Mouse (Mus musculus): Measurements from ENCODE around the gene Mdm4. TPM values are rescaled to one million over a fixed set of nuclear protein-coding genes. Genes with fewer than 3 reads are reported as not detected.
A peak's percentile ranks its signal among the peaks of the same experiment; 100 is the strongest.
"Not testable (repeated sequence)": the region's sequence is repeated elsewhere in the genome, so short reads cannot be mapped to it uniquely, and the experiment has no call there.

Mdm4 gene
- total and polyA plus RNA-seq, 2 experiments from 2014 or later: 13.4 to 42.2 TPM

GRCm38 (mm10) chr1:133045011-133045860 is 14.9 kb upstream of the Mdm4 start, which contains the start of gene Pik3c2b:
Gene Pik3c2b, plus strand, starts transcription at chr1:133045667.
- no peaks in the 10 kb centered on the region for H3K27me3 ChIP-seq (ENCODE audit: control insufficient read depth, insufficient read depth, low read length)
- no peaks in the 10 kb centered on the region for H3K9me3 ChIP-seq (replicated peaks; ENCODE audit: control insufficient read depth, low read length)
- H3K36me3 ChIP-seq (replicated peaks; ENCODE audit: control insufficient read depth, insufficient read depth, low read length): no peaks in the 10 kb centered on the region
- peak within 1 kb of the TSS; percentile 90 for H3K27ac ChIP-seq (ENCODE audit: low read depth)
- peak within 1 kb of the TSS; percentile 90 for H3K4me3 ChIP-seq (ENCODE audit: low read depth, low read length)
- peak within 1 kb of the TSS; percentile 99 for H3K4me2 ChIP-seq (ENCODE audit: low read depth, low read length)
- no peak for ATAC-seq (ENCODE audit: insufficient read depth, low read depth)
- peaks cover 12% of the 10 kb centered on the region for H3K4me1 ChIP-seq (ENCODE audit: control insufficient read depth, insufficient read depth)
- DNase-seq (ENCODE audit: low spot score): no peak
- H3K9ac ChIP-seq (replicated peaks; ENCODE audit: low read depth, low read length): peak within 1 kb of the TSS; percentile 94
- TF ChIP-seq EP300 (IDR thresholded peaks at IDR 0.05; ENCODE audit: low read depth) (no peak), CTCF (IDR thresholded peaks at IDR 0.05; ENCODE audit: low read depth) (no peak)
- WGBS: 7% methylated on average over 15 of the region's 15 CpGs

GRCm38 (mm10) chr1:133039505-133039949 is 9.2 kb upstream of the Mdm4 start:
- no peak for TF ChIP-seq EP300 (IDR thresholded peaks at IDR 0.05; ENCODE audit: low read depth)
- peak; percentile 94 for TF ChIP-seq CTCF (IDR thresholded peaks at IDR 0.05; ENCODE audit: low read depth)
- no peaks in the 10 kb centered on the region for H3K9me3 ChIP-seq (replicated peaks; ENCODE audit: control insufficient read depth, low read length)
- no peak overlapping the region for H3K4me3 ChIP-seq (ENCODE audit: low read depth, low read length)
- H3K9ac ChIP-seq (replicated peaks; ENCODE audit: low read depth, low read length): no peak overlapping the region
- H3K27me3 ChIP-seq (ENCODE audit: control insufficient read depth, insufficient read depth, low read length): no peaks in the 10 kb centered on the region
- no peaks in the 10 kb centered on the region for H3K4me1 ChIP-seq (ENCODE audit: control insufficient read depth, insufficient read depth)
- WGBS: 22% methylated on average over 4 of the region's 4 CpGs
- ATAC-seq (ENCODE audit: insufficient read depth, low read depth) (peak; percentile 88), DNase-seq (ENCODE audit: low spot score) (peak; percentile 86)
- no peak overlapping the region for H3K27ac ChIP-seq (ENCODE audit: low read depth)
- H3K4me2 ChIP-seq (ENCODE audit: low read depth, low read length): no peak overlapping the region
- H3K36me3 ChIP-seq (replicated peaks; ENCODE audit: control insufficient read depth, insufficient read depth, low read length): no peaks in the 10 kb centered on the region

GRCm38 (mm10) chr1:133034682-133035081 is 4.3 kb upstream of the Mdm4 start:
- H3K4me2 ChIP-seq (ENCODE audit: low read depth, low read length); H3K36me3 ChIP-seq (replicated peaks; ENCODE audit: control insufficient read depth, insufficient read depth, low read length); H3K27me3 ChIP-seq (ENCODE audit: control insufficient read depth, insufficient read depth, low read length); H3K27ac ChIP-seq (ENCODE audit: low read depth); ATAC-seq (ENCODE audit: insufficient read depth, low read depth); H3K9me3 ChIP-seq (replicated peaks; ENCODE audit: control insufficient read depth, low read length); H3K4me1 ChIP-seq (ENCODE audit: control insufficient read depth, insufficient read depth); H3K9ac ChIP-seq (replicated peaks; ENCODE audit: low read depth, low read length); H3K4me3 ChIP-seq (ENCODE audit: low read depth, low read length); DNase-seq (ENCODE audit: low spot score): not testable (repeated sequence)
- WGBS: 80% methylated on average over 7 of the region's 7 CpGs

DNA sequence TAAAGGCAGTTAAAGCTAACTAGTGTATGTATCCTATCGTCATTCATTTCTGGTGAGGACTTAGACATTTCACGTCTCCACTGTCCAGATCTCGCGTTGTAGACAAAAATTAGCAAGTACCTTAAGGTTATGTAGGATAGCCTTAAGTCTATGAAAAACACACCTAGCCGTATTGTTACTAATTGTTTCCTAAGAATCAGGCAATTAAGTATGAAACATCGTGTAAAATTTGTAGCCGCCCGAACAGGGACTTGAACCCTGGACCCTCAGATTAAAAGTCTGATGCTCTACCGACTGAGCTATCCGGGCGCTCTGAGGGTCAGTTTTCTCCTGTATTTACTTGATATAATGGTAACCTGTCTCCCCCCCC is 3.7 kb upstream of the Mdm4 start:
- 0 out of 2 replicates have a peak overlapping the region, but pooled peaks have one; percentile 11 for H3K27ac ChIP-seq (ENCODE audit: low read depth)
- no peak for DNase-seq (ENCODE audit: low spot score)
- TF ChIP-seq EP300 (IDR thresholded peaks at IDR 0.05; ENCODE audit: low read depth): no peak
- no peak for TF ChIP-seq CTCF (IDR thresholded peaks at IDR 0.05; ENCODE audit: low read depth)
- H3K9me3 ChIP-seq (replicated peaks; ENCODE audit: control insufficient read depth, low read length): no peaks in the 10 kb centered on the region
- no peaks in the 10 kb centered on the region for H3K27me3 ChIP-seq (ENCODE audit: control insufficient read depth, insufficient read depth, low read length)
- peak overlapping the region; percentile 60; the same call in 1 of the 2 replicates for H3K9ac ChIP-seq (replicated peaks; ENCODE audit: low read depth, low read length)
- H3K4me2 ChIP-seq (ENCODE audit: low read depth, low read length): peak overlapping the region; percentile 51
- H3K36me3 ChIP-seq (replicated peaks; ENCODE audit: control insufficient read depth, insufficient read depth, low read length): no peaks in the 10 kb centered on the region
- peak; percentile 40 for ATAC-seq (ENCODE audit: insufficient read depth, low read depth)
- WGBS: 9% methylated on average over 11 of the region's 11 CpGs
- H3K4me3 ChIP-seq (ENCODE audit: low read depth, low read length): peak overlapping the region; percentile 54
- no peaks in the 10 kb centered on the region for H3K4me1 ChIP-seq (ENCODE audit: control insufficient read depth, insufficient read depth)

- H3K9ac ChIP-seq (replicated peaks; ENCODE audit: low read depth, low read length): peak overlapping the region; percentile 60
- no peaks in the 10 kb centered on the region for H3K27me3 ChIP-seq (ENCODE audit: control insufficient read depth, insufficient read depth, low read length)
- ATAC-seq (ENCODE audit: insufficient read depth, low read depth): peak; percentile 76
- WGBS: 2% methylated on average over 28 of the region's 28 CpGs
- H3K4me1 ChIP-seq (ENCODE audit: control insufficient read depth, insufficient read depth): no peaks in the 10 kb centered on the region
- no peaks in the 10 kb centered on the region for H3K9me3 ChIP-seq (replicated peaks; ENCODE audit: control insufficient read depth, low read length)
- H3K4me2 ChIP-seq (ENCODE audit: low read depth, low read length): peak overlapping the region; percentile 51
- H3K36me3 ChIP-seq (replicated peaks; ENCODE audit: control insufficient read depth, insufficient read depth, low read length): no peaks in the 10 kb centered on the region
- DNase-seq (ENCODE audit: low spot score): no peak
- H3K4me3 ChIP-seq (ENCODE audit: low read depth, low read length): peak overlapping the region; percentile 54
- TF ChIP-seq EP300 (IDR thresholded peaks at IDR 0.05; ENCODE audit: low read depth) (no peak), CTCF (IDR thresholded peaks at IDR 0.05; ENCODE audit: low read depth) (no peak)
- peak overlapping the region; percentile 52 for H3K27ac ChIP-seq (ENCODE audit: low read depth)
Measured at GRCm38 (mm10) chr1:133033316-133034090, 3.1 kb upstream of the Mdm4 start.
